Mouse (Mus musculus) c-Kit-positive CD71-negative TER-119-negative erythroid progenitor cells, embryonic 14.5 days (primary cell): Measurements from ENCODE around the gene Agbl3.
A peak's percentile ranks its signal among the peaks of the same experiment; 100 is the strongest.

Source experiments
- DNase-seq: peaks from one replicate; pipeline ENCODE4 v3.0.0-alpha.2; 2013; ENCODE audit warnings: low read depth

The Agbl3 gene

DNA sequence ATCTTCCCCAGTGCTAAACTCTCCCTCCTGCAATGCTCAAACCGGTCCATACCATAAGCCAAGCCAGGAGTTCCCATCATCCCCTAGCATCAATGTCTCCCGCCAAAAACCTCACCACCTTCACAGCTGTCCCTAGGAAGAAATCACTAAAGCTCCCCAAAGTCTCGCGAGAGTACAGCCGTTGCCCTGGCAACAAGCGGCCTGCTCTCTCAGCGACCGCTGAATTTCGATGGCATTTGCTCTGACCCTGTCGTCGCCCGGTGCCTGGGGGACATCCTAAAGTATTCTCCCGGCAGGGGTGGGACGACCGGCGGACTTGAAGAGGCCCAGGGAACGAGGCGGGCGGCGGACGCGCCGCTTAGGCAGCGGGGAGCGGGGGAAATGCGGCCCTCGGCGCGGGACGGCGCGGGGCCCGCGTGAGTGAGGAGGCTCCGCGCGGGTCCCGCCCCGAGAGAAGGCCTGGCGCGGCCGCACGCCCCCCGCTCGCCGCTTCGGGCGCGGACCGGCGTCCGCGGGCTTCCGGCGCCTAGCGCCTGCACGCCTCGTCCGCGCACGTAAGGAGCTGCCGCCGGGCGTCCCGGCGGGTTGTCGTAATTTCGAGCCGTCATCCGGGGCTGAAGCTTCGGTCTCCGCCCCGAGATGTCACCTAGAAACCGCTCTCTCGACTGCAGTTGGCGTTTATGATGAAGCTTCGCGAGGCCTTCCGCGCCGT is at the start of gene Agbl3:
TSS of gene Agbl3 (plus strand) at position 202 of the 712 bp plus-strand sequence.
- DNase-seq: peak; percentile 84

DNA sequence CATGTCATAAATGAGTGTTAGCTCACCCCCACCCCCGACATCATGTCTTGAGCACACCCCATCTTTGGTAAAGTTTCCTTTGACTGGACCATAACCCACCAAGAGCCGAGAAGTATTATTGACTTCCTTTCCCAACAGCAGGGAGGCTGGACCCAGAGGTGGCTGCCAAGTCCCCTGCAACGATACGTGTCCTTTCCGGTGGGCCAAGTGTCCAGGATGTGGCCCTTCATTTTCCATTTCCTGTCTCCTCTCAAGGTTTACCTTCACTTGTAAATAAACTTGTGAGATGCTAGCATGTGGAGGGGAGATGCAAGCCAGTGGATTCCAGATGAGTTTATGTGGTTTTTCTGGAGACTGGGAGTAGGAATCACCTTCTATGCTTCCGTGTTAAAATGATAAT is 49.2 kb upstream of the Agbl3 start:
- DNase-seq: no peak

DNA sequence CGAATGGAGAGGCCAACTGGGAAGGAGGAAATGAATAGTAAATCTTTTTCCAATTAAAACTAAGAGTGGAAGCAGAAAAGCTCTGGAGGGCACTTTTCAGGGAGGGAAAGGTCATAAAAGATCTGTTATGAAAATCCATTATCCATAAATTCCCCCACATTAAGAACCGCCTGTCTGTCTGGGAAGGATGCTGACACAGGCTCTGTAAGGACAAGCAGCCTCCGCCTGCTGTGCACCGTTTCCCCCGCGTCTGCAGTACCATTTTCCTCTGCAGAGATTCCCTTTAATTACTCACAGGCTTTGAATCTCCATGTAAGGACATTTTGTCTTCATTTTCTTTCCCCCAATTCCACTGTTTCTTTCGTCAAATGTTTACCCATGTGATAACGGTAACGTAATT is 48.7 kb upstream of the Agbl3 start:
- DNase-seq: no peak

DNA sequence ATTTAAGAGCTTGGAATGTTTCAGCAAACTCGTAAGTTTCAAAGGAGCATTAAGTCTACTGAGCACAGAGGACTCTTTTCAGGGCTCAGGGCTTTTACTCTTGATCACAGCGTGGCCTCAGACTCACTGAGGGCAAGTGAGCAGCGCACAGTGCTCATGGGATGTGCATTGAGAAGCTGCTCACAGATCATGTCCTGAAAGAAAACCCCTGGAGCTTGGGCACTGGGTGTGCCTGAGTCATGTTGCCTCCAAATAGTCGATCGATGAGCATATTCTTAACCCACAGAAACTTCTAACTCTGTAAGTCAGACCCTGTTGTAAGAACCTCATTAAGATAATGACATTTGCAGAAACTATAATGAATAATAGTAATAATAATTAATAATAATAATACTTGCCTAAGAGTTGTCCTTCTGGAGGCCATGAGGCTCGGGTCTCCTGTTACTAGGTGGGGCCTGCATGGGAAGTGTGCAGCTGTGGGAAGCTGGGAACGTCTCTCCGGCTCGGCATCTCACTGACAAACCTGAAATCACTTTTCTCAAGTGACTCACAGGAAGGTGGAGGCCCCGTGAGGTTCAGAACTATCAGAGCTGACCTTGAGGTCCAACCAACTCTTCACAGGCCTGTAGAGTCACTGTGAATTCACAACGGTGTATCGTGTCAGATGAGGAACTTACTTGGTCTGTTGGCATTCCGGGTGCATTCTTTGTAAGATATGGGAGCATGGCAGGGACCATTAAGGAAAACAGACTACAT is 45.1 kb upstream of the Agbl3 start:
- DNase-seq: no peak

DNA sequence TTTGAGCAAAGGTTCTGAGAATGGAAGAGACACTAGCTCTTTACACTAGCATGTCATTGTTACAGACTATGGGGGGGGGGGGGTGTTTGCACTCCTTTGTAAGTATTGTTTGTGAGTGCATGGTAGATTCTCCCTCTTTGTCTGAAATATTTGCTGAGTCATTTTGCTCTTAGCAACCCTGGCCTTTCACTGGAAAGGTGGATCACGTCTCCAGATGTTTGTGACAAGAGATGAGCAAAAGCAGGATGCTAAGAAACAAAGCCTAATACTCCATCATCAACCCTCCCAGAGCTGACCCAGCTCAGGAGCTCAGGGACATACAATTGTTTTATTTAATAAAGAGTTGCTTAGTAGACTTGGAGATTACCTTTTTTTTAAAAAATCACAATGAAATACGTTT is 43.3 kb upstream of the Agbl3 start:
- no peak for DNase-seq

DNA sequence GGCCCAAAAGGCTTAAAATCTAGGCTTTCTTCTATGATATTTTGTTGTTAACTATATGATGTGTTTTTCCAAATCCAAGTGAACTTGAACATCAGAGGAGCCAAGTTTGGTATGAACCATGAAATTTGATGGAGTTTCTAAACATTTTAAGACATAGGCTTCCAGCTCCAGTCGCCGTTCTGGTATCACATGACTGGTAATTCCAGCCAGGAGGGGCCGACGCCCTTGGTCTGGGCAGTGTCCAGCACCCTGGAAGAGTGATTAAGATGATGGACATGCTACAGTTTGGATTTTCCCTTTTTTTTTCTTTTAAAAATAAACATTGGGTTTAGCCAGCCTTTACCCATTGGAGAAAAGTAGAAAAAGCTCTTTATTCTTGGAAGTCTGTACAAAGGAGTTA is 36.3 kb upstream of the Agbl3 start:
- DNase-seq: no peak

DNA sequence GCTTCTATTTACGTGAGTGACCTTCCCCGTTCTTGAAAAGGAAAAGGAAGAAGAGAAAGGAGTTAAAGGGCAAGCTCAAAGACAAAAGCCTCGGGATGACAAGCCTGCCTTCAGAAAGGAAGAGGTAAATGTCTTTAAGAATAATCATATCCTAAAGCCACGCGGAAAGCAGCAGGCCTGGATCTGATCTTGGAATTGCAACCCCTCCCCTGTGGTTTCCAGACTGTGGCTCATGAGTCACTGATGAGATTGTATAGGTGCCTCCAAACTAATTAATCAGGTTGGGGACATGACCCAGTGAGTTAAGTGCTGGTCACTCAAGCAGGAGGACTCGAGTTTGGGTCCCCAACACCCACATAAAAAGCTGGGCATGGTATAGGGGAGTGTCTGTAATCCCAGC is 32.4 kb upstream of the Agbl3 start:
- no peak for DNase-seq

DNA sequence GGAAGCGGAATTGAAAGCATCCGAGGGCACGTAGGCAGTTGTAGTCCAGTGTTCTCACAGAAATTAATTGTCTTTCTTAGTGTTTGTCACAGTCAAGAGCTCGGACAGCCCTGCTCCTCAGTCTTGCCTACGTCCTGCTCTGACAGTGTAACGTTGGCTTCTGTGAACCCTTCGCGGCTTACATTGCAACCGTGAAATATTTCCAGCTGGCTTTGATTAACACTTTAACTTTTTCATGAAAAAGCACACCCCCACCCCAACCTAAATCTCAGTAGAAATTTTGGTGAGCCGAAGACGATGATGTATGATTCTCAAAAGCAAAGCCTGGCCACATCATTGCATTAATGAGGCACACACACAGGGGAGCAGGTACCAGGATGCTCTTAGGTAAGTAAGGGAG is 31.7 kb upstream of the Agbl3 start:
- DNase-seq: no peak

DNA sequence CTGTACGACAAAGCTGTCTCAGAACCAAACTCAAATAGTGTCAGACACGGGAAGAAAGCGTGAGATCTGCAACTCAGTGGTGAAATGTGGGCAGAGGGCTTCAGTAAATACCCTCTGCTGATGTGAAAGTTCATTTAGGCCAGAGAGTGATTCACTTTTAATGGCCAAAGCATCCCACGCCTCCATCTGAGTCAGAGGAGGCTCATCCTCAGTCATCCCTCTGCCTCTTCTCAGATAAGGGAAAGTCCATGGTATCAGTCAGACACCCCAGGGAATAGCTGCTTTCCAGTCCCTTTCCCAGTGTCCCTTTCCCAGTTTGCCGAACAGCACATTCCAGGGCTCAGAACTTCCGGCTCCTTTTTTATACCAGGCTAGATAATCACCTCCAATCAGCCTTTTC is 30.7 kb upstream of the Agbl3 start:
- no peak for DNase-seq

DNA sequence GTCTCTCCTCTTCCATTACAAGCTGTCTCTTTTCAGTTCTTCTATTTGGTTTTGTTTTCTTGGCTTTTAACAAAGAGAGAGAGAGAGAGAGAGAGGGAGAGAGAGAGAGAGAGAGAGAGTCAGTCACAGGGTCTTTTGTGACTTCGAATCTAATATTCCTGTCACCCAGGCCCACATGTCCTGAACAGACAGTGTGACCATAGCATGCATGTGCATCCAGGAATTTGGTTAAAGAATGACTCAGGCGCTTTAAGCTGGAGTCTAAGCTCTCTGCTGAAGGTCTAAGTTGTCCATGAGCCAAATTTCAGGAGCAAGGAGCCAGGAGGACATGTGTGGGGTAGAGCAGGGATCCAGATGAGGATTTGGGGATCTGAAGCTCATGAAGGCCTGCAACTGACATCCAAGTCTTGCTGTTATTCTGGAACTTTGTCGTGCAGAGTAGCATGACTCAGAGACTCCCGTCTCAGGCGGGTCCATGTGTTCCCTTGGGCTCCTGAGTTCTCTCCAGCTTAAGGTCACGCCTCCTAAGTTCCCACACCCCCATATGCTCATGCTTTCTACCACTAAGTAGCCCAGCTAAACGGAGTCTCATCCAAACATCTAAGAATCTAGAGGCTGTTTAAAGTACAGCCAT is 29.6 kb upstream of the Agbl3 start:
- DNase-seq: no peak

DNA sequence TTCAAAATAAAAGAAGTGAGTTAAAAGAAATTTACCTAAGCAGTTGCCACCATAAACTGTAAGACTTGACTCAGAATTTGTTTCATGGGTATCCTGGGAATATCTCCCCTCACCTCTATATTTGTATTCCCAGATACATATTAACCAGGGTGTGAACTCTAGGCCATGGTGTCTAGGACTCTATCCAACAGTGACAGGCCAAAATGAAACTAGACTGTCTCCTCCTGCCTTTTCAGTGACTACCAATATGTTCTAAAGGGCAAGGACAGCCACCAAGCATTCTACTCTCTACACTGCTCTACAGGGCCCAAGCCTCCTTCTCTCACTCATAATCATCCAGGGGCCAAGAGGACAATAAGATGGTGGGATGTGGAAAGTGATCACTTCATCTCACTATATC is 28.6 kb upstream of the Agbl3 start:
- no peak for DNase-seq

DNA sequence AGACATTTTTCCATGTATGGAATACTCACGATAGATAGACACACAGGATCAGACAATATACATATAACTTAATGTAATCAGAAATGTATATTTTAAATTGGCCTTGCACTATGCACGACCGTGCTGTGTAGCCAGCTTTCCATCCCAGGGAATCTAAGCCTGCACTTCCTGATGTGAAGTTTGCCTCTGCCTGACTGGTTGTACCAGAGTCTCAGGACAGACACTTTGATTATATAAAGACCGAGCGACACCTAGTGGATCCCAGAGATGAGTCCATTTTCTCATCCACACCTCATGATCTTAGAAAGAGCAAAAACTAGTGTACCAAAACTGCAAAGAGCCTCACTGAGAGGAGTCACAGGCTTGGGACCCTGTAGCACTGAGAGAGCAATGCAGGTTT is 25.8 kb upstream of the Agbl3 start:
- DNase-seq: peak; percentile 31

DNA sequence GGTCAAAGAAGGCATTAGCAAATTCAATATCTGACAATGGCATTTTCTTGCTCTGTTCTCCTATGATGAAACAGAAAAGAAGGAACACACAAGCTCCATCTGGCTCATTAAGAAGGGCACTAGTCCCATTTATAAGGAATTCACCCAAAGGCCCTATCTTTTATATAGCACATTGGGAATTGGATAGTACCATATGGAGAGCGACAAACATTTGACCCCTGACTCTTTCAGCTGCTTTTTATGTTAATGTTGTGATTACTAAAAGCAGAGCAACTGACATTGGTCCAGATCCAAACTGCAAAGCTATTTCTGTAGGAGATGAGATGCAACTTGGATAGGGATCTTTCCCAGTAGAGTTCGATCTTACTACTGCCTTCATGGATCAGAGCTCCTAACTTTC is 21.9 kb upstream of the Agbl3 start:
- DNase-seq: no peak

DNA sequence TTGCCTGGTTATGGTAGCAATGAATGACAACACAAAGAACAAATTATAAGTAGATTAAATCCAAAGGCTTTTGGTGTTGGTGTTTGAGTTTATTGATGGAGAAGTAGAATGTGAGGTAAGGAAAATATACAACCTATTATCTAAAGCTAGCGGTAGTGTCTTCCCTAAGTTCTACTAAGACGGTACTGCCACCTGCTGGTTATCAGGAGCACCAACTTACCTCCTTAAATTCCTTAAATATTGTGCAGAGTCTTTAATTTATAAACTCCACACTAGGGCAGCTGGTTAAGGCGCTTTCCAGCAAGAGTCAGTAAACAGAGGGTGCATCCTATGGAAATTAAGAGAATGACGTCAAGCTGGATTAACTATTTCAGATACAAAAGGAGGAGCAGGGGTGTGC is 20.2 kb upstream of the Agbl3 start:
- peak; percentile 53 for DNase-seq

DNA sequence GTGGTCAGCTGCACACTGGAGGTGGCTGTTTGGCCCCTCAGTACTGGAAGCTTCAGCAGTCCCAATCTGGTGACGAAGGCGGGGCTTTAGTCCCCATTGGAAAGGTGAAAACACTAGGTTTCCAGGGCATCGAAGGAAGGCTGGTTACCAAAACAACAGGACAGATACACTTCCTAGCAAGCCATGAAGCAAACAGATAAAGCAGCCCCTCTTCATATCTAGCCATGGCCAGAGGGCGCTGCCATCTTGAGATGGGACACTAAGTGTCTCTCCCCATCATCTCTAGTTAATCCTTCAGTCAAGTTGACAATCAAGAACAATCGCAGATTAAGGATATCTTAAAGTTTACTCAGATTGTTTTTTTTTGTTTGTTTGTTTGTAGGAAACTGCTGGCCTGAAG is 14.5 kb upstream of the Agbl3 start:
- no peak for DNase-seq

DNA sequence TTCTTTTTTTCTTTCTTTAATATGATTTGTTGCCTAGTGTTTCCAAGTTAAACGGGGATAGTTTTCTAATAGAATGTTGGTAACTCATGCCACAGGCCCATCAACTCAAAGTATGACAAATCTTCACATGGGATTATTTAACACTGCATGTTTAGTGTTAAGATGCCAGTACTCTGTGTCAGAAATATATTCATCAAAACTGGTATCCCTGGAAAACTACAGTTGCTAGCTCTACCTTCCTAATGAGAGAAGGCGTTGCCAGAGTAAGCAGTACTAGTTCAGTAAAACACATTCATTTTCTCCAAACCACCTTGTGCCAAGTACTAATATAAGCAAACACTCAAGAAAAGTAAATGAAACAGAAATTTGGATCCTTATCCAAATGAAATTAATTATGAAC is 10.2 kb upstream of the Agbl3 start:
- no peak for DNase-seq

DNA sequence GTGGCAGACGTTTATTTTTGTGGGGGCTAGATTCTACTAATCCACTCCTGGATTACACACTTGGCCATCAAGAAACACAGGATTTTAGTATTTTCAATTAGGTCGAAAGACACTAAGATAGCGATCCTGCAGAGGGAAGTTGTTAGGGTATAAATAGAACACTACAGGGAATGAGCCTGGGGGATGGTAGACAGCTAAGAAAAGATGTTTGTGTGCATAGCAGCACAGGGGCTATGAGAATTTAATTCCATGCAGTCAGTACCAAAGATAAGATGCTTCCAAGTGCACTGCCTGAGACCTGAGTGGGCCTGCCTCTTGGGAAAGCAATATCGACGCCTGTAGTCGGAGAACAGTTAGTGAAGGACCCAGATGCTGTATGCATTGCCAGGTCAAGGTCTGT is 9.7 kb upstream of the Agbl3 start:
- no peak for DNase-seq

DNA sequence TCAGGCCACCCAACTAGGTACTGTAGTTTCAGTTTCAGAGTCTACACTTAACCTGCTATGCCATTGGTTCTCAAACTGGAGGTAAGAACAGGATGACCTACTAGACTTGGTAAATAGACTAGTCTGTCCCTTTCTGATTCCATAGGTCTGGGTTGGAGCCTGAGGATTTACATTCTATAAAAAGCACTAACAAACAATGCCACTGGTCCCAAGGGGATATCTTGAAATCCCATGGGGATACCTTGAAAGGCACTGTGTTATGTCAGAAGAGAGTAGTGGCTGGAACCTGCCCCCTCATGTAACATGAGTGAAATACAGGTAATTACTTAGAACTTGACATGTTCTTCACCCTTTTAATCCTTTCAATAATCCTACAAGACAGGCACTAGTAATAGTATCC is 3.8 kb upstream of the Agbl3 start:
- DNase-seq: no peak

DNA sequence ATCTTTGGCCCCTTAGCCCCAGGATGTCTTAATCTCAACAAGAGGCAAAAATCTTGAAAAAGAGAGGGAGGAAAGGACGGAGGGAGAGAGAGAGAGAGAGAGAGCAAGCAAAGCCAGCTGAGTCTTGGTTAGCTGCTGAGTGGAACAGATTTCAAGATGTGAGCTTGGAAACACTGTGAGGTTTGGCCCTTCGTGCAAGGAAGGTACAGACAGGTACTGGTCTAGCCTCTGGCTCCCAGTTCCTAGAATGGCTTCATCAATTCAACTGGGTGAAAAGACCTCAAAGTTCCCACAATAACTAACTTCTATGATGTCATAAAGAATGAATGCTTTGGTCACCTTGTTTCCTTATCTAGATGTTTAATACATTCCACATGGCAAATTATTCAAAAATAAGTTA is 3.1 kb upstream of the Agbl3 start:
- DNase-seq: no peak

DNA sequence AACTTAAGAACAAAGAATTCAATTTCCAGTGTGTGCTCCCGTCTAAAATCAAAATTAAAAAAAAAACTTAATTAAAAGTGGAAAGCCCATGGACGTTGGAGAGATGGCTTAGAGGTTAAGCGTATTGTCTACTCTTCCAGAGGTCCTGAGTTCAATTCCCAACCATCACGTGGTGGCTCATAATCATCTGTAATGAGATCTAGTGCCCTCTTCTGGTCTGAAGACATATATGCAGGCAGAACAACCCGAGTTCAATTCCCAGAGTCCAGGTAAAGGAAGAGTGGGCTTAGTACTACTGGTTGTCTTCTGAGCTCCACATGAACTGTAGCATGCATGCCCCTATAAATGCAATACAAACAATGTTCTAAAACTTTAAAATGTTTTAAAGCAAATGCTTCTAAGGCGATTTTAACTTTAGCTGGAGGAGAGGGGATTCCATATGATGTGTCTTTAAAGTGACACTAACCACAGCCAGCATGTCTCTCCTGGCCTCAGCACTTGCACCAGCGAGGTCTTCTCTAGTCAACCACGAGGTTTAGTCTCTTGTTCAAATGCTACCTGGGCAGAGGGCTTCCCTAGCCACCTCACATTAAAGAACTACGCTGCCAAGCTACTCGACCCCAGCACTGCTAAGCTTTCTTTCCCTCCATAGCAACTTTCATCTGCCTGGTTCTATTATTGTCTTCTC is 2.1 kb upstream of the Agbl3 start:
- DNase-seq: no peak

DNA sequence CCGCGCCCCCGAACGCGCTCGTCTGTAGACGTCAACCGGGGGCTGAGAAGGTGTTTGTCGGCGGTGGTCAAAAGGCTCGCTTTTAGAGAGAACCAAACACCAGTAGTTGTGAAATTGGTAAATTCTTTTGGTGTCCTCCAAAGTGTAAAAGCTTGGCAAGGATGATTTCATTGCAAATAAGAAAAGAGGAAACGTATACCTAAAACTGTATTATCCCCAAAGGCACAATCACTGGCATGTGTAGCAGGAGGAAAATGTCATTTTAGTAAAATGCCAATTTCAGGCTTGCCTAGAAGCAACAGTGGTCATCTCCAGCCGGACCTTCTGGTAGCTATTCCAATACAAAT is 684 bp downstream of the Agbl3 start:
- DNase-seq: no peak

DNA sequence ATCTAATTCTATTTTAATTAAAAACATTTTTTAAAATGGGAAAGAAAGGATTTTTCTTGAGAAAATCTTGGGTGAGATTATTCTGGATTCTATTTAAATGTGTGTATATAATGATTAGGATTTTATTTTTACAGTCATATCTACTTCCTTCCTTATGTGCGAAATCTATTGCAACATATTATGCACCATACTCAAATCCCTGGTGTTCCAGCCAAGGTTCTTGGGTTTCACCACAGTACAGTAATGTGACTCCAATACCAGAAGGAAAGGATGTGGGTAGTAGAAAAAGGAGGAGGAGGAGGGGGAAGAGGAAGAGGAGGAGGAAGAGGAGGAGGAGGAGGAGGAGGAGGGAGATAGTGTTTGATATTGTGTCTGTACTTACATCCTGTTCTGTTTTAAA is 2.3 kb downstream of the Agbl3 start:
- DNase-seq: no peak

DNA sequence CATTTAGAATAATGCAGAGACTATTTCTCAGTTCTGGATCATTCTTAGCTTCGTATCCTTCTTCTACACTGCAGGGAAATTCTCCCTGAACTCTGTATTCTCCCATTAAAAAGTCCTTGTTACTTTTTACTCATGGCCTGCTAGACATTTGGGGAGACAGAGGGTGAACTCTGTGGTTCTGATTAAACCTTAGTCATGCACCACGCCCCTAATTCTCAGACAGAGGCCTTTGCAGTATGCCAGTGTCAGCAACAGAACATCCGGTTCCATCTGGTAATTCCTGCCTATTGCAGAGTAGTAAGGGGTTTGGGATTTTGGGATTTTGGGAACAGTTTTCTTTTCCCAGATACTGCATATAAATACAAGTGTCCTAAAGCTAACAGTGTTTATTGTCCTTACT is 16.6 kb downstream of the Agbl3 start:
- DNase-seq: peak; percentile 8
